Mouse (Mus musculus) forebrain, embryonic 12.5 days (tissue): ENCODE results near the gene Lrtm2. TPM values are rescaled to one million over a fixed set of nuclear protein-coding genes. Genes with fewer than 3 reads are reported as not detected.

Source experiments
- ATAC-seq: fragments of 200-750 bp; cut with Nextera tagmentation; 2 replicates; pipeline ENCODE4 v1.8.0; 2017; ENCODE audit warnings: moderate TSS enrichment; ENCODE audit not compliant: low FRiP score
- H3K27ac ChIP-seq: fragments of 300-500 bp; sonication (generic); 2 replicates; pipeline ENCODE4 v1.5.1; 2016; ENCODE audit warnings: mild to moderate bottlenecking
- H3K27me3 ChIP-seq: fragments of 300-500 bp; sonication (generic); 2 replicates; pipeline ENCODE4 v1.6.1; 2016; ENCODE audit warnings: mild to moderate bottlenecking
- H3K36me3 ChIP-seq: fragments of 300-500 bp; sonication (generic); replicated peaks from 2 replicates; pipeline ENCODE4 v1.6.1; 2016; ENCODE audit warnings: mild to moderate bottlenecking
- H3K4me1 ChIP-seq: fragments of 300-500 bp; sonication (generic); 2 replicates; pipeline ENCODE4 v1.6.1; 2016
- H3K4me2 ChIP-seq: fragments of 300-500 bp; sonication (generic); 2 replicates; pipeline ENCODE4 v1.6.1; 2016; ENCODE audit warnings: mild to moderate bottlenecking, moderate library complexity
- H3K4me3 ChIP-seq: fragments of 300-500 bp; sonication (generic); replicated peaks from 2 replicates; pipeline ENCODE4 v1.5.1; 2016; ENCODE audit warnings: mild to moderate bottlenecking
- H3K9ac ChIP-seq: fragments of 300-500 bp; sonication (generic); 2 replicates; pipeline ENCODE4 v1.6.1; 2016; ENCODE audit warnings: mild to moderate bottlenecking
- H3K9me3 ChIP-seq: fragments of 300-500 bp; sonication (generic); 2 replicates; pipeline ENCODE4 v1.6.1; 2016
- WGBS: fragments of 180-500 bp; shearing (Covaris S2); methylation state at CpG from one replicate; pipeline ENCODE4 v1.1.7; 2016; 5-methylcytosine and 5-hydroxymethylcytosine counted together
- polyA plus RNA-seq: library from polyadenylated mRNA; unstranded; fragments of >200 nt; fragmentation: Nextera tagmentation; extraction: Ambion mirVana; gene quantifications from 2 replicates; pipeline ENCODE4 v1.2.1, GENCODE M21; 2016

The Lrtm2 gene
- polyA plus RNA-seq, 1 experiment from 2014 or later = 0.68 TPM

DNA sequence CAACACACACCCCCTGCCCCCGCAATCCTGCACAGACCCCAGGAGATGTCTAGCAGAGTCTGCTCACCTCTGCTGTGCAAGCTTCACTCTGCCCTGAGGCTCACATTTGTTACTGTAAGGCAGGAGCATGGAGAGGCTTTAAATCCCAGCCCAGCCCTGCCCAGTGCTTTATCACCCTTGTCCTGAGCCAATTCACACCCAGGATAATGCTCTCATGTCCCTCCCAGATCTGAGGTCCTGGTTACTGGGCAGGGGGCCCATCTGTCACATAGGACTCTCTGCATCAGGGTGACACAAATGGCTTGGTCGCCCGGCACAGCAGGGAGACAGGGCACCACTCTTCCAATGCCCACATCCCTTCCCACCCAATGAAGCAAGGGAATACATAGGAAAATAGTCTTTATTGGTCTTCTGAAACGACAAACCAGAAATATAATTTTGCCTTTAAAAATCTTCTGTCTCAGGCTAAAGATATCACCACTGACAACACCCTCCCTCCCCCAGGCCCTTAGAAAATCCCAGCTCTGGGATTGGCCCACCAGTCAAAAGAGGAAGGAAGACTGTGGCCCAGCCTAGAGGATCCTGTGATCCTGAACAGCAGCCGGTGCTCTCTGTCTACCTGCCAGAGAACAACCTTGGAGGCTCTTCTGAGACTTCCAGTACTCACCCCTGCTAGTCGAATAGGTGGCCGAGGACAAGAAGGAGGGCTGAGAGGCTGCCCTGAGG lies 15.7 kb downstream of the Lrtm2 start:
- no peak overlapping the region for H3K4me2 ChIP-seq
- no peak overlapping the region for H3K27ac ChIP-seq
- no peak overlapping the region for H3K9ac ChIP-seq
- WGBS = 70% methylated on average over 7 of the region's 7 CpGs
- no peak overlapping the region for H3K4me3 ChIP-seq
- peaks cover 9% of the 10 kb centered on the region; the same call in 1 of the 2 replicates for H3K27me3 ChIP-seq
- H3K36me3 ChIP-seq = no peaks in the 10 kb centered on the region
- H3K9me3 ChIP-seq = no peaks in the 10 kb centered on the region
- H3K4me1 ChIP-seq = peaks cover 25% of the 10 kb centered on the region
- no peak for ATAC-seq

DNA sequence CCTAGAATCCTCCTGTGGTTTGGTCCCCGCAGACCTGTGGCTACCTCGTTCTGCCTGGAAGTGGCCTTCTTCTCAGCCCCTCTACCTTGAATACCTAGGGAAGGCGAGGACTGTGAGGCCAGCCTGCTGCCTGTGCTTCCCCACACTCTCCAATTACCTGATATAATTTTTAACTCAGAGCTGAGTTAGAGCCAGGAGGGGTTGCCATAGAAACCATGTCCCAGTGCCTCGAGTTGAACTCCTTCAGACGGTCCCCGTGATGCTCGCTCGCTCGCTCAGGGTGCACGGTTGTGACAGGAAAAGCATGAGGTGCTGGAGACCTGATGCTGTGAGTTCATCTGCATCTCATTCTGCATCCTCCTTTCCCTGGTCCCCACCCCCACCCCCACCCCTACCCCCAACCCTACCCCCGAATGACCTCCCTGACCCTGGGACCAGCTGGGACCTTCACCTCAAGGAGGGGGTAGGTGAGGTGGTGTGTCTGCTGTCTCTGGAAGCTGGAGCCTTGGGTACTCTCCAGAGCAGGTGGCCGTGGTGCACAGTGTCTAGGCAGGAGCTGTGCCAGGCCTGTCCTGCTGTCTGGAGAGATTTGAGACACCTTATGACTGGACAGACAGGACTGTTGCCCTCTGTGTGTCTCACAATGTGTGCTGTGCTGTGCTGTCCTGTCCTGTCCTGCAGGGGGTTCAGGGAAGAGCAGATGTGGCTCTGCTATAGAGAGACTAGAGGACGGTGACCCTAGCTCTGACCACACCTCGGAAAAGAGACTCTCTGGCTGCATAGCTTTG lies 16.8 kb downstream of the Lrtm2 start:
- ATAC-seq = peak; percentile 72; the same call in 1 of the 2 replicates
- H3K36me3 ChIP-seq = no peaks in the 10 kb centered on the region
- peaks cover 25% of the 10 kb centered on the region for H3K4me1 ChIP-seq
- H3K27ac ChIP-seq = no peak overlapping the region
- no peak overlapping the region for H3K4me3 ChIP-seq
- H3K9ac ChIP-seq = no peak overlapping the region
- H3K4me2 ChIP-seq = no peak overlapping the region
- 57% methylated on average over 14 of the region's 14 CpGs for WGBS
- H3K27me3 ChIP-seq = peaks cover 9% of the 10 kb centered on the region; the same call in 1 of the 2 replicates
- no peaks in the 10 kb centered on the region for H3K9me3 ChIP-seq

DNA sequence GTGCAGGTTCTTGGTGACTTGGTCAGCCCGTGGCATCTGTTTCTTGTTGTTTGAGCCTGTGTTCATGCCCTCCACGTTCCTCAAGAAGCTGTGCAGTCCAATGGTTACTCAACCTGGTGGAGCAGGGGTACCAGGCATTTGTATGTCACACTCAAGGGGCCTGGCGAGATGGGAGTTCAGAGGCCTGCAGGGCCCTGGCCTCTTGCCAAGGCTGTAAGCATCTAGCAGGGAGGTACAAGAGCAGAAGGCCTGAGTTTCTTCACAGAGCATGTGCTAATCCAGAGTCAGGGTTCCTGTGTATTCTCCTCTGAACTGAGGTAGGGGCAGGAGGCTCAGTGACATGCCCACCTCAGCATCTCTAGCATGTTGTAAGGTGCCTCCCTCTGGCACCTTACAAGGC lies 17.5 kb downstream of the Lrtm2 start:
- 71% methylated on average over 3 of the region's 3 CpGs for WGBS
- H3K36me3 ChIP-seq = no peaks in the 10 kb centered on the region
- peaks cover 23% of the 10 kb centered on the region for H3K4me1 ChIP-seq
- ATAC-seq = no peak
- H3K9ac ChIP-seq = no peak overlapping the region
- H3K27me3 ChIP-seq = peaks cover 9% of the 10 kb centered on the region; the same call in 1 of the 2 replicates
- no peaks in the 10 kb centered on the region for H3K9me3 ChIP-seq
- H3K27ac ChIP-seq = 0 out of 2 replicates have a peak overlapping the region, but pooled peaks have one; percentile 13
- H3K4me3 ChIP-seq = no peak overlapping the region
- no peak overlapping the region for H3K4me2 ChIP-seq

DNA sequence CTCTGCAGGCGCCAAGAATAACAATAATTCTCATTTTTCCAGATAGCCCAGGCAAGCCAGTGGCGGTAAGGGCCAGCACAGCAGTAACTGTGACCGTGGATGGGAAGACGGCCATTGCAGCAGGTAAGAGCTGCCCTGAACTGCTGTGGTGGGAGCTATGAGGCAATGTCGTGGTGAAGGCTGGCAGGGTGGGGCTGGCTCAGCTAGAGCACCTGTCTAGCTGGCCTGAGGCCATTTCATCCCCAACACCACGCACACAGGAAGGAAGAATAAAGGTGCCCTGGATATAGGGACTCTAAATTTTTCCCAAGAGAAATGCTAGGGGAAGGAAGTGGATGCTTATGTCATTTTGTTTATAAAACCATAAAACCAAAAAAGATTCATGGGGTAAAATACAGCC lies 18.2 kb downstream of the Lrtm2 start:
- no peak for ATAC-seq
- no peak overlapping the region for H3K27ac ChIP-seq
- no peaks in the 10 kb centered on the region for H3K36me3 ChIP-seq
- peaks cover 9% of the 10 kb centered on the region; the same call in 1 of the 2 replicates for H3K27me3 ChIP-seq
- peaks cover 22% of the 10 kb centered on the region for H3K4me1 ChIP-seq
- no peak overlapping the region for H3K9ac ChIP-seq
- H3K4me2 ChIP-seq = no peak overlapping the region
- no peak overlapping the region for H3K4me3 ChIP-seq
- WGBS = 87% methylated on average over 6 of the region's 6 CpGs
- no peaks in the 10 kb centered on the region for H3K9me3 ChIP-seq

DNA sequence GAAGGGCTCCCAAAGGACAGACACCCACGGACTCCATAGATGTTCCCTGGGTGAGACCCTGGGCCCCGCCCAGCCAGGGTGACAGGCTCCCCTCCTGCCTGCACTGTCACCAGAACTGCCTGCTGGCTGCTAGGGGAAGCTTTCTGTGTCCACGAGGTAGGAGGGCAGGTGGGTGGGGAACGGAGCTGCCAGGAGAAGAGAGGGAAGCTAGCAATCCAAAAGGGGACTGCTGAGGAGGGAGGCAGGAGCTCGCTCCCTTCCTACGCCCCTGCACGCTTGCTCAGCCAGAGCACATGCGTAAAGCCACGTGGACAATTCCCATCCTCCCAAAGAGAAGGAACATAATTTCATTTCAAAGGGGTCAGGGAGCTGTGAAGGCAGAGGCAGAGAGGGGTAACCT lies 20.4 kb downstream of the Lrtm2 start:
- no peak overlapping the region for H3K27ac ChIP-seq
- no peak overlapping the region for H3K9ac ChIP-seq
- H3K9me3 ChIP-seq = no peaks in the 10 kb centered on the region
- peaks cover 22% of the 10 kb centered on the region for H3K4me1 ChIP-seq
- 66% methylated on average over 9 of the region's 9 CpGs for WGBS
- H3K36me3 ChIP-seq = no peaks in the 10 kb centered on the region
- no peak overlapping the region for H3K4me3 ChIP-seq
- ATAC-seq = no peak
- H3K27me3 ChIP-seq = no peaks in the 10 kb centered on the region
- H3K4me2 ChIP-seq = no peak overlapping the region

DNA sequence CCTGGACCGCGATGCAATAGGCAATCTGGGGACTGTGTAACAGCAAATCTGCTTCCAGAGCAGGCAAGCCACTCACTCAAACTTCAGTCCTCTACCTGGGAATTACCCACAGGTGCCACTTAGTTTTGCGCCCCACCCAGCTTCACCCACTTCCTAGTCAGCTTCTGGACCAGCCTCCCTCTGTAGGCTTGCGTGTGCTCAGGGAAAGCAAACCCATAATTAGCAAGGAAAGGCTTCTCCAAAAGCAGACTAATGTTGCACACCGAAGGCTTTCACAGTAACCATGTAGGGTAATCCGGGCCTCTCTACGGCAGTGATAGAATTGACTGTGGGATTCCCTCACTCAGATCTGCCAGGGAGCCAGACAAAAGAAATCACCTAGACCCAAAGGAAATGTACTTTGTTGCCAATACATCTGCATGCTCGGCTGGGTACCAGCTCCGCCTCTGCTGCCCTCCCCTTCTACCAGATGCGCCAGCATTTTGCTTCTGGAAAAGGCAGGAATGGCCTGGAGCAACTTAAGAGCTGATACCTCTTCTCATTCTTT lies 22.6 kb downstream of the Lrtm2 start:
- H3K27me3 ChIP-seq = no peaks in the 10 kb centered on the region
- no peak for ATAC-seq
- H3K4me3 ChIP-seq = no peak overlapping the region
- H3K4me1 ChIP-seq = 0 out of 2 replicates have a peak, but pooled peaks cover 4% of the 10 kb centered on the region
- H3K9me3 ChIP-seq = no peaks in the 10 kb centered on the region
- no peak overlapping the region for H3K27ac ChIP-seq
- no peaks in the 10 kb centered on the region for H3K36me3 ChIP-seq
- WGBS = 58% methylated on average over 10 of the region's 10 CpGs
- no peak overlapping the region for H3K4me2 ChIP-seq
- no peak overlapping the region for H3K9ac ChIP-seq

DNA sequence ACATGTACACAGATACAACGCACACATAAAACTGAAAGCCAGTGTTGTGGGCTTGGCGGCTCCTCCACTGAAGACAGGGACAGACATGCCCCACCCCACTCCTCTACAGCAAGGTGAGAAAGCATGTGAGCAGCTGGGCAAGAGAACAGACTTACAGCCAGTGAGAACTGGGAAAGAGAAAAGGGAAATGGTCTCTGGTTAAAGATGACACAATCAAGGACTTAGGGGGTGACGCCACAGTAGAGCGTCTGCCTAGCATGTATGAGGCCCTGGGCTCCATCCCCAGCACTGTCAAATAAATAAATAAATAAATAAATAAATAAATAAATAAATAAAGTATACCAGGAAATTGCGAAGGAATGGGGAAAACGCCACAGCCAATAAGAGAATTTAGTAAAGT lies 27.2 kb downstream of the Lrtm2 start:
- H3K4me1 ChIP-seq = 0 out of 2 replicates have a peak, but pooled peaks cover 4% of the 10 kb centered on the region
- H3K36me3 ChIP-seq = no peaks in the 10 kb centered on the region
- no peak overlapping the region for H3K4me2 ChIP-seq
- H3K9ac ChIP-seq = no peak overlapping the region
- ATAC-seq = no peak
- 92% methylated on average over 6 of the region's 6 CpGs for WGBS
- H3K4me3 ChIP-seq = no peak overlapping the region
- no peak overlapping the region for H3K27ac ChIP-seq
- no peaks in the 10 kb centered on the region for H3K27me3 ChIP-seq
- no peaks in the 10 kb centered on the region for H3K9me3 ChIP-seq

DNA sequence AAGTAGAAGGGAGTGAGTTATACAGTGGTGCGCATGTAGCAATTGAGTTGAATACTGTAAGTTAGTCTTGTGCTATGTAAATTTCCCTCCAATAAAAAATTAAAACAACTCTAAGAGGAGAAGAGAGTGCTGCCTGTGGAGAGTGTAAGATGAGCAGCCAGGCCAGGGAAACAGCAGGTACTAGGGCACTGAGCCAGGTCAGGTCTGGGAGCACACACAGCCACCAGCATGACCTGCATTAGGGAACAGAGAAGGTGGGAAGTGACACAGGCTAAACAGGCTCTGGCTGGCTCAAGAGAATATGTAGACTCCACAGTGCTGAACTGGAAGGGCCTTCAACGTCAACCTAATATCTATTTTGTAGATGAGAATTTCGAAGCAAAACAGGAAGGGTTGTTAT lies 29.3 kb downstream of the Lrtm2 start:
- H3K9ac ChIP-seq = no peak overlapping the region
- H3K4me1 ChIP-seq = no peaks in the 10 kb centered on the region
- H3K9me3 ChIP-seq = no peaks in the 10 kb centered on the region
- H3K4me3 ChIP-seq = no peak overlapping the region
- H3K27me3 ChIP-seq = no peaks in the 10 kb centered on the region
- no peaks in the 10 kb centered on the region for H3K36me3 ChIP-seq
- no peak overlapping the region for H3K4me2 ChIP-seq
- WGBS = 89% methylated on average over 3 of the region's 3 CpGs
- no peak for ATAC-seq
- H3K27ac ChIP-seq = no peak overlapping the region

DNA sequence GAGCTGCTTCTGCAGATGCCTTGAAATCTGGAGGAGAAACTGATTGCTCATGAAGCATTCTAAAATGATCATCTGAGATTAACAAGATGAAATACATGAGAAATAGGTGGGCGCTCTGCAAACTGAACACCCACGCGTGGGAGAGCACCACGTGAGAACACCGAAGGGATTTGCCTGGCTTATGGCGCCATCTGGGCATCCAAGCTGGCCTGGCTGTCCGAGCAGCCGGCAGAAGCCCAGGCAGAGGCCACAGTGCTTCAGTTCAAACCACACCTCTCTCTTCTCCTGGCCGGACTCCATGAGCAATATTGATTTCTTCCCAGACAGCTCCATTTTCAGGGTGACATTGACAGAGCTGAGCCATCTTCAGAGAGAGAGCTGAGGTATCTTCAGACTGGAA lies 49.8 kb downstream of the Lrtm2 start:
- ATAC-seq = no peak
- 85% methylated on average over 9 of the region's 9 CpGs for WGBS
- H3K4me3 ChIP-seq = no peak overlapping the region

DNA sequence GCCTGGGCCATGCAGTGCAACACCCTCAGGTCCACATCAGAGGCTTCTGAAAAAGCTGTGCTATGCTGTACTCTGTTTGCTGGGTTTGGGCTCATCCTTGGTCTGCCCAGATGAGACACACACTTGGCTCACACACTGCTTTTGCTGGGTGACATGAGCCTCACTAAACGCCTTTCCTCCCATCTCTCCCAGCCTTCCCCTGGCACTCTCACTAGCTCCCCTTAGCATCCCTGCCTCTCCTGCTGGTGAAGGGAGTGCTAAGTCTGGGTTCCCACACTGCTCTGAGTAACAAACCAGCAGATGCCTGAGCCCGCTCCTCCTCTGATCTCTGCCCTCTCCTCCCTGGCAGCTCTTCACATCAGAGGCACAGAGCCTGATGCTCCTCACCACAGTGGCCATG lies 53.9 kb downstream of the Lrtm2 start:
- Histone ChIP-seq H3K4me1 (peaks cover 8% of the 10 kb centered on the region; the same call in 1 of the 2 replicates), H3K27me3 (no peaks in the 10 kb centered on the region), H3K9me3 (no peaks in the 10 kb centered on the region), H3K36me3 (no peaks in the 10 kb centered on the region), H3K4me2 (no peak overlapping the region), H3K27ac (no peak overlapping the region), H3K4me3 (no peak overlapping the region), H3K9ac (no peak overlapping the region)
- 85% methylated on average over 2 of the region's 2 CpGs for WGBS
- ATAC-seq = no peak

More for the DNA sequence above, 49.8 kb downstream of the Lrtm2 start:
- no peaks in the 10 kb centered on the region for H3K9me3 ChIP-seq
- H3K4me2 ChIP-seq = no peak overlapping the region
- H3K36me3 ChIP-seq = no peaks in the 10 kb centered on the region
- H3K27ac ChIP-seq = no peak overlapping the region
- H3K9ac ChIP-seq = no peak overlapping the region
- H3K27me3 ChIP-seq = no peaks in the 10 kb centered on the region
- H3K4me1 ChIP-seq = peaks cover 8% of the 10 kb centered on the region; the same call in 1 of the 2 replicates
